Mouse (Mus musculus): ENCODE measurements around the gene Atrip. TPM values are rescaled to one million over a fixed set of nuclear protein-coding genes. Genes with fewer than 3 reads are reported as not detected.

Atrip gene
- total RNA-seq, 2 experiments from 2014 or later: 10.4 to 11.1 TPM

DNA sequence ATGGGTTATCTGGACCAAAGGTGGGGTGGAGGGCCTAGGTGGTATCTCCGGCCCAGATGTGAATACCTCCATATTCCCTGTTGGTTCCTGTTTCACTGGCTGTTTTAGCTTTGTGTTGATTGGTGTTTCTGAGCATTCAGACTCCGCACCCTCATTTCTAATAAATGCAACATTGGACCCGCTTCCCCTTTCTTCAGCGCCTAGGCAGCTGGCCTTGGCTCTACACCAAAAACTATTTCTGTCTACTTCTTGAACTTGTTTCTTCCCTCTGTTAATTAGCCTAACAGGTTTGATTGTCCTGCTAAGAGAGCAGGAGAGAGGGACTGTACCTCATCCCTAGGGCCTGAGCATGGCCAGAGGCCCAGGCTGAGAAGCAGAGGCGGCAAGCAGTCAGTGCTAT is 16.4 kb downstream of the Atrip start:
- DNase-seq: no peak

DNA sequence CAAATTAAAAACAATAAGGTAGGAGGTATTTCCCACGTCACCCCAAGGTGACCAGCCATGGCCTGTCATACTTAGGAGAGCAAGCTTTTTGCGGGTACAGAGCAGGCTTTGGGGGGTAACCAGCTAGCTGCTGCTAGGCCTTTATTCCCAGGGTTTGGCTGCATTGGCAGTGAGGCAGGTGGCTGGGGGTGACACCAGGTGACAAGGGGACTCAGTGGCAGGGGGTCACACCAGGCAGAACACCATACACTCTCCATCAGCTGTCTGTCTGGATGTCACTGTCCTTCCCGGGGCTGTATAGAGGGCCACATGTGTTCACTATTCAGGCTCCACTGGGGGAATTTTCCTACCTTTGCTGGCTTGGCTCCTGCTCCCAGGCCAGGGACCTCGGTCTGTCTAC is 17.0 kb downstream of the Atrip start:
- no peak for DNase-seq

DNA sequence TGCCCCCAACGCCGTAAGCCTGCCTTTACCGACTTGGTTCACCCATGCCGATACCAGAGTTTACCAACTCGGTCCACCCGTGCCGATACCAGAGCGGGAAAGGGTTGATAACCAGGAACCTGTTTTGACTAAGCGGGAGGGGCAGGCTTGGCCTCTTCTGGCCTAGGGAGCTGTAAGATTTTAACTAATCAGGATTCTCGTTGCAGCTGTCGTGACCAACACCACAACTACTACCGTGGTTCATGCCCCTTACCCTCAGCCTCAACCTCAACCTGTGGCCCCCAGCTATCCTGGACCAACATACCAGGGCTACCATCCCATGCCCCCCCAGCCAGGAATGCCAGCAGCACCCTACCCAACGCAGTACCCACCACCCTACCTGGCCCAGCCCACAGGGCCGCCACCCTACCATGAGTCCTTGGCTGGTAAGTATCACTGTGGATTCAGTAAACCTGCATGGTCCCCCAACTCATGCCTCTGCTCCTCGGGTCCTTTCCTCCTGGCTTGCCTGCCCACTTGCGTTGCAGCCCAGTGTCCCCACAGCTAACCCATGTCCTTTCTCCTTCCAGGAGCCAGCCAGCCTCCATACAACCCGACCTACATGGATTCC is 17.7 kb downstream of the Atrip start:
- DNase-seq: no peak

DNA sequence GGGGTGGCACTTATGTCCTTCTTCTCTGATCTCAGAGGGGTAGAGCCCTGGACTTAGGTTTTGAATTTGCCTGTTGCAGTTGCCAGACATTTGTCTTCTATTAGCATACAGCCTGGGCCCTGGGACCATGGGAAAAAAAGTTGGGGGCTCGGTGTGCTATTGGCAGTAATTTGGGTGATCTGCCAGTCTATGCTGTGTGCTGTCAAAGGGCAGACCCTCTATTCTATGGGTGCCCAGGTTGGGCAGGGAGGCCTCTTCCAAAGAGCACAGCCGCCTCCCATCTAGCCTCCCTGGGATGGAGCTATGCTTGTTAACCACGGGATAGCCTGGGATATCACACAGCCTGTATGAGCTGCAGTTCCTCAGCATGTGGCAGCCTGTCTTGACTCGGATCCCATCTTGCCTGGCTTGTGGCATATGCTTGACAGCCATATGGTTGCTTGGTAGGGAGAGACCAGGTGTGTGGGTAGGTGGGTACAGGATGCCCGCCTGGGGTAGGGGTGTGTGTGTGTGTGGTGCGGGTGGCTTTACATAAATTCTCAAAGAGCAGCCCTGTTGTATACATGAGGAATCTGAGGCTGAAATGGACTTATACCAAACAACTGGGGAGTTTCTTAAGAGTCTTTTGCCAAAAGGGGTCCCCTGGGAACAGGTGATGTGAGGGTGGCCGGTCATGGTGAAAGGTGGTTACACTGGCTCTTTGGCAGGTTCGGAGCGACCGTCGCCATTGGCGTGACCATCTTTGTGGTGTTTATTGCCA is 18.5 kb downstream of the Atrip start:
- no peak for DNase-seq

DNA sequence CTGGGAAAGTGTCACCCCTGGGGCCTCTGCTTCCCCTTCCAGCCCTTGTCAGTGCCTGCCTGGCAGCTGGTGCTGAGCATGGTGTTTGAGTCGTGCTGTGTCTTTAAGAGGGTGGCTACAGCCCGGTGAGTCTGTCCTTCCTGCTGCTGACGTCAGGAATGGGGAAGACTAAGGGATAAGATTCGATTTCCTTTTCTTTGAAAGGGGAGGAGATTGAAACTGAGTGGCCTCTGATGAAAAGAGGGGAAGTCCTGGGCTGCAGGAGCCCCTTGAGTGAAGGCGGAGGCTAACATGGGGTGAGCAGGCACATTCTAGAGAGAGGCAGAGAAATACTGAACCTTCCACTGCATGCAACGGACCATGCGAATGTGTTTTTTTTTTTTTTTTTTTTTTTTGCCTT is 19.2 kb downstream of the Atrip start:
- peak; percentile 63 for DNase-seq

DNA sequence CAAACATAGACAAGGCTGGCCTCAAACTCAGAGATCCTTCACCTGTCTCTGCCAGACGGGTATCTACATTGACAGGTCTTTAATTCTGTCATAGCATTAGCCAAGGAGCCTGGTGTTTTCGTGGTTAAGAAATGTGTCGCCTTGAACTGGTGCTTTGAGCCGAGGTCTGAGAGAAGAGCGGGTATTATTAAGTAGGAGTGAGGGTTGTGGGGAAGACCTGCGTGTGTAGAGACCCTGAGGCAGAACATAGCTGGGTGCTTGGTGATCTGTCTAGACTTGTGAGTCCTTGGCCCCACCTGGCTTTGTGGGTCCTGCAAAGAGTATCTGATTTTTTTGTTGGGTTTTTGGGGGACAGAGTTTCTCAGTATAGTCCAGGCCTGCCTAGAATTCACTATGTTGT is 20.1 kb downstream of the Atrip start:
- no peak for DNase-seq

DNA sequence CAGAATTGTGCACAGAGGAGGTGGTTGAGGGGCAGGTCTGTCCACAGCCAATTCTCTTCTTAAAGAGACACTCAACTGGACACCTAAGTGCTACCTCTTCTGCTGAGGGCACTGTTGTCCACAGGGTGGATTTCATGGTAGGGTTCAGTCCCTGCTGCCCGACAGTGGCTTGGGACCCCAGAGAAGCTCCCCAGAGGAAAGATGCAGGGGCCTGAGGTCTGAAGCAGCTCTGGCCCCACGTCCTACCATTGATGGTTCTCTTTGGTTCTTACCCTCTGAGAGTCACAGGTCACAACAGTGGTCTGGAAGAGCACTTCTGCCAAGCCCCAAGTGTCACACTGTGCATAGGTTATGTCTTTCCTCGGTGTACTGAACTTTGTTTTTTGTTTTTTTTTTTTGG is 20.6 kb downstream of the Atrip start:
- DNase-seq: no peak

DNA sequence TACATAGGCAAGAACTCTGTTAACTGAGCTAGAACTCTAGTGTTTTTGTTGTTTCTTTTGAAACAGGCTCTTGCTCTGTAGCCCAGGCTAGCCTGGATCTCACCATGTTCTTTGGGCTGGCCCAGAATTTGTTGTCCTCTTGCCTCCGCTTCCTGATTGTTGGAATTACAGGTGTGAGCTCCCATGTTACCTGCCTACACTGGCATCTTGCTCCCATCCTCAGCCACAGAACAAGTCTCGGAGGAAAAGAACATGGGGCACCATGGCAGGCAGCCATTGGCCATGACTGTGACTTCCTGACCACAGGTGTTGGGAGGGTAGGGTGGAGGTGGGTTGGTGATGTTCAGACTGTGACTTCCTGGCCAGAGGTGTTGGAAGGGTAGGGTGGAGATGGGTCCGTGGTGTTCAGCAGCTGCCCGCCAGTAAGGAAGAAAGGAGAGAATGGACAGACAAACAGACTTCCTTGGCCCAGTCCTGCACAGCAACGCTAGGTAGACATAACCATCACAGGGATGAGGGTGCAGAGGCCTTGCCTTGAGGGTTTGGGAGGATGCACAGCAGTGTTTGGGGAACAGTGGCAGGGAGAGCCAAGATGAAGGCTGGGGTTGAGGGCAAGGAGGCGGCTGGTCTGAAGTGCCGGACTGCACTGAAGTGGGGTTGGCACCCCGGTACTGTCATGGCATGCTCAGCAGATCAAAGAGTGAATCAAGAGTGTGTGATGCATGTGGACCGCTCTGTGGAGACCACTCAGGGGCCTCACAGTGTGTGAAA is 21.2 kb downstream of the Atrip start:
- DNase-seq: no peak

DNA sequence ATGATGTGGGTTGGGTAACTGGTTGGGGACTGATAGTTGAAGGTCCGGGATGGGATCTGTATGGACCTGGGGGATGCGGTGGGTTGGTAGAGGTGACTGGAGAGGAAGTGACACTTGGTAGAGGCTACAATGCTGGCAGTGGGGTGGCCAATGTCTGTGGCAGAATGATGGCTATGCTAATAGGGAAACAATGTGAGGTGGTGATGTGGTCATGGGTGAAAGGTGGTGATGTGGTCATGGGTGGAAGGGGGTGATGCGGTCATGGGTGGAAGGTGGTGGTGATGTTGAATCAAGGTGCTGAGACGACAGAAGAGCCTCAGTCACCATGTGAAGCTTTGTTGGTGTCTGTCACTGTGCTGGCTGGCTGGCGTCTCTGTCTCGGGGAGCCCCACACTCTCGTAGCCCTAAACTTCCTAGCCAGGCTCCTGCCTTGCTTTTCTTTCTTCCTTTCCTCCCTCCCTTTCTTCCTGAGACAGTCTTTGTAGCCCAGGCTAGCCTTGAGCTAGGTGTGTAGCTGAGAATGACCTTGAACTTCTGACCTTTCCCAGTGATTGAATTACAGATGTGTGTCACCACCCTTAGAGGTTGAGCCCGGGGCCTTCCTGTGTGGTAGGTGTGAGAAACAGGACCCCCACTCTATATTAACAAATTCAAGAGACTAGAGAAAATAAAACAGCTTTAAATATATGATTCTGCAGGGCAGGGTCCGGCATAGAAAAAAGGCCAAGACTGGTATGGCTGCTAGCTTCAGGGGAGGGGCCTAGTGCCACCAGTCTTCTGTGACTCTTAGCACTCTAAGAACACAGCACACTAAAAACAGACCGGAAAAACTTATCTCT is 22.1 kb downstream of the Atrip start:
- no peak for DNase-seq

DNA sequence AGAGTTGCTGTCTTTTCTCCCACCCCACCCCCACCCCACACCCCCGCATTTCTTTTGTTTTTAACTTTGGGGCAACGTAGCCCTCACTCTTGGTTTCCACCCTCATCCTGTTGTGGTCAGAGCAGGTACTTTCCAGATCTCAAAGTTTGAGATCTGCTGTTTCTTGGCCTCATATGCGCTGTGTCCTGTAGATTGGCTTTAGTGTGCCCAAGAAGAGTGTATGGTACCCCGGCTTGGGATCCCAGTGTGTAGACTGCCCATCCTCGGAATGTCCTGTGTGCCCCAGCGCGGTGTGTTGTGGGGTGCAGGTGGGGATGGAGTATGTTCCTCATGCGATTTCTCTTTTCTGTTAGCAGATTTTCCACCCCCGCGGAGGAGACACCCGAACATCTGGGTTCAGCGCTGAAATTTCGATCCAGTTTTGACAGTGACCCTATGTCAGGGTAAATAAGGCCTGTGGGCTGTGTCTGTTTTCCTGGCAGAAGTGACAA is 22.9 kb downstream of the Atrip start:
- DNase-seq: no peak

DNA sequence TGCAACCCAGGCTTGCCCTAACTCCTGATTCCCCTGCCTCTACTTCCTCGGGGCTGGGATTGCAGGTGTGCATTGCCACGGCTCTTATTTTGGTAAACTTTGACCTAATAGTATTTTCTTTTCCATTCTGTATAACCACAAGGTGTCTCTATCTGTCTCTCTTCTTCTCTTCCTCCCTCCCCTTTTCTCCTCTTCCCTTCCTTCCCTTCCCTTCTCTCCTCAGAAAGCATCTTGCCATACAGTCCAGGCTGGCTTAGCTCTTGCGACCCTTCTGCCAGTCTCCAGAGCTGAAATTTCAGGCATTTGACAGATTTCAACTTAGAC is 23.3 kb downstream of the Atrip start:
- no peak for DNase-seq

DNA sequence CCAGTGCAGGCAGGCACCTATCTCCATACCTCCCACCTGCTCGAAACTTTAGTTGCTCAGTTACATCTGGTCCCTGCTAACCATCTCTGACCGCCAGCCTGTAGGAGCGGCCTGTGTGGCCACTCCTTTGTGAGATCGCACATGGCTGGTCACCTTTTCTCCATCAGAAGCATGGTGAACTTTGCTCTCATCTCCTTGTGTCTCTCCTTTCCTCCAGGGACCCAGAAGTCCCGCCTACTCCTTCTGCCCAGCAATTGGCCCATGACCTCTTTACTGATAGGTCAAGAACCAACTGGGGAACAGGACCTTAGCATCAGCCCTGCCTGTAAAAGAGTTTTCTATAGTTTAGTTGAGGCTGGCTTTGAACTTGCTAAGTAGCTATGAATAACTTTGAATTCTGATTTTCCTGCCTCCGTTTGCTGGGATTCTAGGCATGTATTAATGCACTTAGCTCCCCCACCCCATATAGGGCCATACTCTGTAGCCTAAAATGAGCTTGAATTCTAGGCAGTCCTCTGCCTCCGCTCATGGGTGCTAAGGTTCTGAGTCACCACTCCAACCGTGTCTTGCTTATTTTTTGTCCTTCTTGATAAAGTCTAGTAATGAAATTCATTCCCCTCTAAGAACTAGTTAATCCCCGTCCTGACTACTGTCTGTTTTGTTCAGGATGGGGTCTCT is 23.8 kb downstream of the Atrip start:
- no peak for DNase-seq

DNA sequence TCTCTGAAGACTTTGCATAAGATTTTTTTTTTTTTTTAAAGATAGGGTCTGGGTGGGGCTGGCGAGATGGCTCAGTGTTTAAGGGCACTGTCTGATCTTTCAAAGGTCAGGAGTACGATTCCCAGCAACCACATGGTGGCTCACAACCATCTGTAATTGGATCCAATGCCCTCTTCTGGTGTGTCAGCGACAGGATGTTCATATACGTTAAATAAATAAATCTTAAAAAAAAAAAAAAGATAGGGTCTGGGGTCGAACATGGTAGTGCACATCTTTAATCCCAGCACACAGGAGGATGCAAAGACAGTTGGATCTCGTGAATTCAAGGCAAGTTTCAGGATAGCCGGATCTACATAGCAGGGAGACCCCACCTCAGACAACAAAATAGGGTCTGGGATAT is 24.6 kb downstream of the Atrip start:
- no peak for DNase-seq

DNA sequence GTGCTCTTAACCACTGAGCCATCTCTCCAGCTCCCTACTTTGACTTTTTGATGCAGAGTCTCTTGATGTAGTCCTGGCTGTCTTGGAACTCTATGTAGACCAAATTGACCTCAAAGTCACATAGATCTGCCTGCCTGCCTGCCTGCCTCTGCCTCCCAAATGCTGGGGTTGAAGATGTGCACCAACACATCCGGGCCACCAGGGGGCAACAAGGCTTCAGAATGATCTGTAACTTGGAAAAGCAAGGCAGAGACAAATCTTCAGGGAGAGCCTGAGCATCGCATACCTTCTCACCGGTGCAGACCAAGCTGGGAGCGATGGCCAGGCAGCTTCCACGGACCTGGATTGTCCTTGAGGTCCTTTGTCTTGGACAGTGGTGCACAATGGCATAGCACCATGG is 27.6 kb downstream of the Atrip start:
- peak; percentile 65 for DNase-seq

DNA sequence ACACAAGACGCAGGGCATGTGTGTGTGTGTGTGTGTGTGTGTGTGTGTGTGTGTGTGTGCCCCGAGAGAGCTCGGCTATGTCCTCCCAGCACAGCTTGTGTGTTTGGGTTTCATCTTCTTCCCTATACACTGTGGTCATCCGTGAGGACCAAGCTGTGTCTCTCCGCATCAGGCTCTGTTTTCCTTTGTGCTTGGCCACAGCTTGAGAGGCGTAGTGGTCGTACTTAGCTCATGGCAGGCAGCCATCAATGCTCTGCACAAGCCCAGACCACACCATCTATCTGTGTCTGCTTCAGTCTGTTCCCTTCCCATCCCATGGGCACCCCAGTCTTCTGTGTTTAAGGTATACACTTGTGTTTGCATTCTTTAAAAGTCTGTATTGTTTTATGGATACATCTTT is 32.6 kb downstream of the Atrip start:
- DNase-seq: no peak

DNA sequence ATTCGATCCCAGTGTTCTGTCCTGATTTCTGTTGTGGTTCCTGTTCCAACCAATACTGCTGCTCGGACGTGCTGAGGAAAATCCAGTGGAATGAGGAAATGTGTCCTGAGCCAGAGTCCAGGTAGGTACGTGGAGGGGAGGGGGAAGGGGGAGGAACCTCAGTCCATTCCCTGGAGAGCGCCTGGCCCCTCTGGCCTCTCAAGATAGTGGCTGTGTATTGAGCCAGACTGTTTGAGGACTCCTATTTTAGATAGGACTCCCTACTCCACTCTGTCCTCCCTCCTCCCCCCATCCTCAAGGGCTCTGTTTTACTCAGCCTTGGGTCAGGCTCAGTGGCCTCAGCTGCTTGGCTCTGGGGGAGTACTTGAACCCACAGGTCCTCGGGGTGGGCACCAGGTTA is 33.0 kb downstream of the Atrip start:
- DNase-seq: no peak

DNA sequence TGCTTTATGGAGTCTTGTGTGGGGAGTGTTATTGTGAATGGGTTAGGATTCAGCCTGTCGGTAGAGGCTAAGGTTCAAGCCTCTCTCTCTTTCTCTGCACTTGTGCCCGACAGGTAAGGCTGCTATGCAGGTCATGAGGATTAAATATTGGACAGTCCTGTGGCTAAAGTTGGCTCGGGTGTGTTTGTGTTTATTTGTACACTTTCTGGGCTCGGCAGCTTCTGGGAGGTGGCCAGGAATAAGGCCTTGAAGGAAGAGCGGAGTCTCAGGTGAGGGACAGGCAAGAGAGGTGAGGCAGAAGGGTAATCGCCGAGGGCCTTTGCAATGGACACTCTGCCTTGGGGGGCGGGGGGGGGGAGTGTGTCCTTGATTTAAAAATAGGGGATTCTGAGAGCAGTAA is 33.7 kb downstream of the Atrip start:
- DNase-seq: no peak

DNA sequence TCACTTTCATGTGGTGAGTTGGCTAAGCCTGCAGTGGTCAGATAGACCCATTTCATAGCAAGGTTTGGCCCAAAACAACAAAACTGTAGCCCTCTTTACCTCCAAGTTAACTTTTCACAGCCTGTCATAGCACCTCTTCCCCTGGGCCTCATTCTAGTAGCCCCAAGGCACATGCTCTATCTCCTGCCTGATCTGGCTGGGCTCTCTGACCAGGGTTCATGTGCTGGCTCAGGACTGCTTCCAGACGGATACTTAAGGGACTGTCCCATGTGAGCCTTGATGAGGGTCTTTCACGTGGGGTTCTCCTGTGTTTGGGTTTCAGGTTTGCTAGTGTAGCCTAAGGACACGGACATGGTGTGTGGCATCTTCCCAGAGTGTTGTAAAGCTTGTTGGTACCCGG is 34.2 kb downstream of the Atrip start:
- no peak for DNase-seq

DNA sequence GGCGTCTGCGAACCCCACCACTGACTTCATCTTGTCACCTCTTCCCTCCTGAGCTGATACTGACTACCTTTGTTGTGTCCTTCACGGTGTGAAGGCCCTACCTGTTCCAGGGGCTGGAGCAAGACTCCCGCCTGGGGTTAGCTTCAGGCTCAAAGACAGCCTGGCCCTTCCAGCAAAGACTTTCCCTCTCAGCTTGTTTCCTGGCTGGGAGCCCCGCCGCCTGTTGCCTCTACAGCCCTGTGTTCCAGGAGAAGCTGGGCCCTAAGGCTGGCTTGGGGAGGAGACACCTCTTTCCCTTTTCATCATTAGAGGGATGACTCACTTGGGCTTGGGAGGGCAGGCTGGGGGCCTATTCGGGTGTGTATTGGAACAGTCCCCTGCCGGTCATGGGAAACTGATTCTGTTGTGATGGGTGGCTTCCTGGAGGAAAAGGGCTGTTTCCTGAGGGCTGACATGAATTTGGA is 35.0 kb downstream of the Atrip start:
- peak; percentile 69 for DNase-seq

DNA sequence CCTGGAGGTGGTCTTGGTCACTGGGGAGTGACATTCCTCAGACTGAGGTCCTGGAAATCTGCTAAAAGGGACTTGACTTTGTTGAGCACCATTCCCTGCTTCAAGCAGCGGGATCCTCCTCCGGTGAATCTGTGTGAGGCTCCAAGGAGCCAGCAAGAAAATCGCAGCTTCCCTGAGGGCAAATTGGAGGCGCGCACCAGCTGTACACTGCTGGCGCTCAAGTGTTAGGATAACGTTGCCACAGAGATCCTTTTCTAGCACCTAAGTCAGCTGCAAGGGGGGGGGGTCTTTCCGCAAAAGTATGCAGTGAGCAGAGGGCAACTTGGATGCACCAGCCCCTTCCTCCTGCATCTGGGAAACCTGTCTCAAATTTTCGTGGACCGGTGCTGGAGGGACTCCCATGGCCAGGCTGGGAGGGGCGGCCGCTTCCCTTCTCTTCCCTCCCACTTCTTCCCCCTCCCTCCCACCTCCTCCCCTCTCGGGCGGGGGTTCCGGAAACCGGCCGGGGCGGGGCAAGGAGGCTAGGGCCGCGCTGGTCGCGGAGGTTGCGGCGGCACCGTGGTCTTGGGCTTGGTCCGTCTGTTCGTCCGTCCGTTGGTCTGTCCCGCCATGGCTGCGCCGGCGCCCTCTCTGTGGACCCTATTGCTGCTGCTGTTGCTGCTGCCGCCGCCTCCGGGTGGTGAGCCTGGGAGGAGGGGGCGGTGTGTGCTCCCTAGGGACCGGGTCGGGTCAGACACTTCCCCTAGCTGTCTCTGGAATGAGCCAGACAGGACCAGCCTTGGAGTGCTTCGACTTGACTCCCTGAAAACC is 35.6 kb downstream of the Atrip start, which contains the start of gene Shisa5:
TSS of gene Shisa5 (plus strand) at position 480 of the 810 bp plus-strand sequence.
- DNase-seq: peak; percentile 87

DNA sequence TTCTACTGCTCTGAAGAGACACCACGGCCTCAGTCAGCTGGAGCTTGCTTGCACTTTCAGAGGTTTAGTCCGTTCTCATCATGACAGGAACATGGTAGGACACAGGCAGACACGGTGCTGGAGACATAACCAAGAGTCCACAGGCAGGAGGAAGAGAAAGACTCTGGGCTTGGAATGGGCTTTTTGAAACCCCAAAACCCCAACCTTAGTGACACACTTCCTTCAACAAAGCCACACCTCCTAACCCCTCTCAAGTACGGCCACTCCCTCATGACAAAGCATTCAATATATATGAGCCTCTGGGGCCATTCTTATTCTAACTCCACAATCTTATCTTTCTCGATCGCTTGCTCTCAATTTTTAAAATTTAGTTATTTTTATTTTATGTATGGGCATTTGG is 41.5 kb downstream of the Atrip start:
- DNase-seq: no peak
